Mouse (Mus musculus): ENCODE data around the gene Hnrnpc.
A peak's percentile ranks its signal among the peaks of the same experiment; 100 is the strongest.
"Not testable (repeated sequence)": the region's sequence is repeated elsewhere in the genome, so short reads cannot be mapped to it uniquely, and the experiment has no call there.

Hnrnpc gene

GRCm38 (mm10) chr14:52103474-52103855, 363 bp downstream of the Hnrnpc start:
- peak; percentile 33 for DNase-seq (ENCODE audit: low read depth, low spot score)

- DNase-seq (ENCODE audit: low read depth, low spot score), result peak; percentile 32
Measured at GRCm38 (mm10) chr14:52101285-52102157, 2.3 kb downstream of the Hnrnpc start.

GRCm38 (mm10) chr14:52100170-52100960, 3.5 kb downstream of the Hnrnpc start:
- no peak for DNase-seq (ENCODE audit: low read depth, low spot score)

GRCm38 (mm10) chr14:52099563-52099962, 4.3 kb downstream of the Hnrnpc start:
- no peak for DNase-seq (ENCODE audit: low read depth, low spot score)

GRCm38 (mm10) chr14:52098387-52098786, 5.4 kb downstream of the Hnrnpc start:
- DNase-seq (ENCODE audit: low read depth, low spot score), result not testable (repeated sequence)

- DNase-seq (ENCODE audit: low read depth, low spot score), result not testable (repeated sequence)
Measured at GRCm38 (mm10) chr14:52097191-52097590, 6.6 kb downstream of the Hnrnpc start.

DNA sequence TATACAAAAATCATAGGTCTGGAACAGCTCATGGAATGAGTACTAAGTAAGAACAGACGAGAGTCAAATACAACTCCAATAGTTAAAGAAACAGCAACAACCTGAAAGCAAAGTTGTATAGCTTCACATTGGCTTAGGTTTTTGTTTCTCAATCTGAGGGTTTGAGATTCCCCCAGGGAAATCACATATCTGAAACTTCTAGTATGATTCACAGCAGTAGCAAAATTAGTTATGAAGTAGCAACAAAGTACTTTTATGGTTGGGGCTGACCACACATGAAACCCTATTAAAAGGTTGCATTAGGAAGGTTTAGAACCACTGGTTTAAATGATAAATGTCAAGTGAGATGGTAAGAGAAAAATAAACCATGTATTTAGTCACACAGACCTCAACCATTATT, 9.3 kb downstream of the Hnrnpc start:
- DNase-seq (ENCODE audit: low read depth, low spot score), result no peak

DNA sequence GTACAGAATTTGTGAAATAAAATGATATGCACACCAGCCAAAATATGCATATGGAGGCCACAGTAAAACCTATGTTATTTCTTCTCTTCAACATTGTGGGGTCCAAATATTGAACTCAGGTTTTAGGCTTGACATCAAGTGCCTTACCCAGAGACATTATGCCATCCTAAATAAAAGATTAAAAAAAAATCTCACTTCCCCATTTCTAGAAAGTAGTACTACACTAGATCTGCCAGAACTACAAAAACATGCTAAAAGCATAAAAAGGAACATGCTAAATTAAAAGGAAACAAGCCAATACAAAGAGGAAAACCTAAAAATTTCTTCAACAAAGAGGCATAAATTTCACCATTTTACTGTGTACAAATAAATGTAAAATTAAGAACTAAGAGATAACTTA, 20.7 kb downstream of the Hnrnpc start:
- peak; percentile 39 for DNase-seq (ENCODE audit: low read depth, low spot score)

GRCm38 (mm10) chr14:52071599-52072137, 32.2 kb downstream of the Hnrnpc start:
- no peak for DNase-seq (ENCODE audit: low read depth, low spot score)

- no peak for DNase-seq (ENCODE audit: low read depth, low spot score)
Measured at GRCm38 (mm10) chr14:52066135-52066534, 37.7 kb downstream of the Hnrnpc start.

DNA sequence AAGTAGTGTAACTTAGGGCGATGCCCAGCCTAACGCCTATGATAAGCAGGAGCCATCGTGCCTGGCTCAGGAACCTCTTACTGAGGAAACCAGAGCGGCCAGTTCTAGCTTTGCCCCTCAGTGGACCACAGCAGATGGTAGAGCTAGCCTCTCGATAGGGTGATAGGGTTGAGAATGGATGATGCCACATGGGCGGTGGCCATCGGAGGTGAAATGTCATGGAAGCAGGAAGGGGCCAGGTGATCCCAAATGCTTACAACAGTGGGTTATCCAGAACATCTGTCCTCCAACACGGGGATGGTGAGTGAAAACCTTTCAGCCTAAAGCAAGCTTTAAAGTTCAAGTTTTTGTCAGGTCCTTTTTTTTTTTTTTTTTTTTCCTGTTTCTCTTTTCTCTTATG, 42.0 kb downstream of the Hnrnpc start:
- no peak for DNase-seq (ENCODE audit: low read depth, low spot score)

- DNase-seq (ENCODE audit: low read depth, low spot score), result no peak
Measured at GRCm38 (mm10) chr14:52060800-52061199, 43.0 kb downstream of the Hnrnpc start.

GRCm38 (mm10) chr14:52059982-52060381, 43.8 kb downstream of the Hnrnpc start:
- DNase-seq (ENCODE audit: low read depth, low spot score), result no peak

DNA sequence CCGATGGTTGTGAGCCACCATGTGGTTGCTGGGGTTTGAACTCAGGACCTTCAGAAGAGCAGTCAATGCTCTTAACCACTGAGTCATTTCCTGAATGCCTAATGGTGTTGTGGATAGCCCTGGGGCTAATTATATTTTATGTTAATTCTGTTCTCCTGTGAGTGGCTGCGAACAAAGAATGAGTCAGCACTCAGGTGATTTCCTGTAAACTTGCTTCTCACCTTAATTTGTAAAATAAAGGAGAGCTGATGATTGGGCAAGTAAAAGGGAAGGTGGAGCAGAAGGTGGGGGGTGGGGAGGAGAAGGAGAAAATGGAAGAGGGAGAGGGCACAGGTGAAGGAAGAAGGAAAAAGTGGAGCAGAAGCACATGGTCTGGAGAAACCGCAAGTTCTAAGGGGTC, 51.1 kb downstream of the Hnrnpc start:
- not testable (repeated sequence) for DNase-seq (ENCODE audit: low read depth, low spot score)

GRCm38 (mm10) chr14:52045966-52046565, 57.8 kb downstream of the Hnrnpc start:
- DNase-seq (ENCODE audit: low read depth, low spot score), result no peak

GRCm38 (mm10) chr14:52044901-52045678, 58.7 kb downstream of the Hnrnpc start:
- peak; percentile 54 for DNase-seq (ENCODE audit: low read depth, low spot score)

DNA sequence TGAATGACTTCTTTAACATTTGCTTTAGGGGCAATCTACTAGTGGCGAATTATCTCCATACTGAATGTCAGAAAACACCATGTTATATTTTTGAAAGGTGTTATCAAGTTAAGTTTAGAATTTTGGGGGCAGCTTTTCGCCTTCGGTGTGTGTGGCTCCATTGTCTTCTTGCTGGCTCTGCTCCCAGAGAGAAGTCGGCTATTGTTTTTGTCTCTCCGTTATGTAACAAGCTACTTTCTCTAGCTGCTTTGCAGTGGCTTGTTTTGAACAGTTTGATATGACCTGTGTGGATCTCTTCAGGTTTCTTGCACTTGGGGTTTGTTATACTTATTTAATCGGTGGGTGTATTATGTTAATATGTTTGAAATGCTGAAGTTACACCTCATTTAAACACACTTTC, 60.4 kb downstream of the Hnrnpc start:
- DNase-seq (ENCODE audit: low read depth, low spot score), result no peak

DNA sequence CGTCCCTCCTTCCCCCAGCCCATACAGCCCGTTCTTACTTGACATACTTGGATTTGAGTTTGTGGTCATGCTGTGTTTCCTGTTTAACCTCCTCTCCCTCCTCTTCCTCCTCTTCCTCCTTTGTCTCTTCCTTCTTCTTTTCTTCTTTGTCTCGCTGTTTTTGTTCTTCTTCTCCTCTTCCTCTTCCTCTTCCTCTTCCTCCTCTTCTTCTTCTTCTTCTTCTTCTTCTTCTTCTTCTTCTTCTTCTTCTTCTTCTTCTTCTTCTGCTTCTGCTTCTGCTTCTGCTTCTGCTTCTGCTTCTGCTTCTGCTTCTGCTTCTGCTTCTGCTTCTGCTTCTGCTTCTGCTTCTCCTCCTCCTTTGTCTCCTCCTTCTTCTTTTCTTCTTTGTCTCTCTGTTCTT, 61.5 kb downstream of the Hnrnpc start, which contains the start of gene Olfr221:
Olfr221 (minus strand) TSS at position 101 of the 400 bp plus-strand sequence.
- DNase-seq (ENCODE audit: low read depth, low spot score), result not testable (repeated sequence)

- DNase-seq (ENCODE audit: low read depth, low spot score), result no peak
Measured at GRCm38 (mm10) chr14:52039332-52039731, 64.5 kb downstream of the Hnrnpc start.

- no peak for DNase-seq (ENCODE audit: low read depth, low spot score)
Measured at GRCm38 (mm10) chr14:52035926-52036325, 67.9 kb downstream of the Hnrnpc start.

DNA sequence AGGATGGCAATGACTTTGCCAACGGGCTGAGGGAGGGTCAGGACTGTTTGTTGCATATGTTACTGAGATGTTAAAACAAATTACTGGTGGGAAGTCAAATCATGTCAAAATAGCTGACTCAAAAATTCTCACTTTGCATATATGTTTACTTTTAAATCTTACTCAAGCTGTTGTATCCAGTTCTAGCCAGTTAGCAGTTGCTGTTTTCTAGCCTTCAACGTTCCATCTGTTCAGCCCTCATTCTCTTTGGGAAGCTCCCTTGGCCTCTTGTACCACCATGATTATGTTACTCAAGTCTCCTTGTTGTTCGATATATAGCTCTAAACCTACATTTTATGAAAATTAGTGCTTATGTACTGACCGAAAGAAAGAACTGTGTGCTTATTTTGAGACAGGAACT, 77.5 kb downstream of the Hnrnpc start:
- DNase-seq (ENCODE audit: low read depth, low spot score), result no peak

Measured in A20 (cell line).